Mouse (Mus musculus): ENCODE data around the gene Map3k21. TPM values are rescaled to one million over a fixed set of nuclear protein-coding genes. Genes with fewer than 3 reads are reported as not detected.

Gene Map3k21
- 0.06 and 0.20 TPM in 2 replicates for polyA plus RNA-seq (2012; rRNA removed)

DNA sequence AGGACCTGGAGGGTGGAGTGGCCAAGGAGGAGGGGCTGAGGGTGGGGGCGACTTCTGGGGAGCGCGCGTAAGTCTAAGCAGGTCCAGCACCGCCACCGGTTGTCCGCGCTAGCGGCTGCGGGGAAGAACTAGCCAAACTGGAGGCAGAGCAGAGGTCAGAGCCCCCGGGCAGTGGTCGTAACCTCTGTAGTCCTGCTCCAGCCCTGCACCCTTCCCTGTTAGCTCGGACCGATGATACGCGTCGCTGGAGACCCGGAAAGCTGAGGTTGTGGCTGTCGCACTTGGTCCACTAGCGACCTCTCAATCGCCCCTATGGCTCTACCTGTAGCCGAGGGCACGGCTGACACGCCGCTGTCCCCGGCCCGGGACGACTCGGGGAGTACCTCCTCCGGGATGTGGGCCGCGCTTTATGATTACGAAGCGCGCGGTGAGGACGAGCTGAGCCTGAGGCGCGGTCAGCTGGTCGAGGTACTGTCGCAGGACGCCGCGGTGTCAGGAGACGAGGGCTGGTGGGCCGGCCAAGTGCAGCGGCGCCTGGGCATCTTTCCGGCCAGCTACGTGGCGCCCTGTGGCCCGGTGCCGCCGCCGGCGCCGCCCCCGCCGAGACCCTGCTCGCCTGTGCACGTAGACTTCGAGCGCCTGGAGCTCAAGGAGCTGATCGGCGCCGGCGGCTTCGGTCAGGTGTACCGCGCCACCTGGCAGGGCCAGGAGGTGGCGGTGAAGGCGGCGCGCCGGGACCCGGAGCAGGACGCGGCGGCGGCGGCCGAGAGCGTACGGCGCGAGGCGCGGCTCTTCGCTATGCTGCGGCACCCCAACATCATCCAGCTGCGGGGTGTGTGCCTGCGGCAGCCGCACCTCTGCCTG, at the start of gene Map3k21:
Gene Map3k21 (plus strand): TSS at position 86 of the 864 bp plus-strand sequence.

DNA sequence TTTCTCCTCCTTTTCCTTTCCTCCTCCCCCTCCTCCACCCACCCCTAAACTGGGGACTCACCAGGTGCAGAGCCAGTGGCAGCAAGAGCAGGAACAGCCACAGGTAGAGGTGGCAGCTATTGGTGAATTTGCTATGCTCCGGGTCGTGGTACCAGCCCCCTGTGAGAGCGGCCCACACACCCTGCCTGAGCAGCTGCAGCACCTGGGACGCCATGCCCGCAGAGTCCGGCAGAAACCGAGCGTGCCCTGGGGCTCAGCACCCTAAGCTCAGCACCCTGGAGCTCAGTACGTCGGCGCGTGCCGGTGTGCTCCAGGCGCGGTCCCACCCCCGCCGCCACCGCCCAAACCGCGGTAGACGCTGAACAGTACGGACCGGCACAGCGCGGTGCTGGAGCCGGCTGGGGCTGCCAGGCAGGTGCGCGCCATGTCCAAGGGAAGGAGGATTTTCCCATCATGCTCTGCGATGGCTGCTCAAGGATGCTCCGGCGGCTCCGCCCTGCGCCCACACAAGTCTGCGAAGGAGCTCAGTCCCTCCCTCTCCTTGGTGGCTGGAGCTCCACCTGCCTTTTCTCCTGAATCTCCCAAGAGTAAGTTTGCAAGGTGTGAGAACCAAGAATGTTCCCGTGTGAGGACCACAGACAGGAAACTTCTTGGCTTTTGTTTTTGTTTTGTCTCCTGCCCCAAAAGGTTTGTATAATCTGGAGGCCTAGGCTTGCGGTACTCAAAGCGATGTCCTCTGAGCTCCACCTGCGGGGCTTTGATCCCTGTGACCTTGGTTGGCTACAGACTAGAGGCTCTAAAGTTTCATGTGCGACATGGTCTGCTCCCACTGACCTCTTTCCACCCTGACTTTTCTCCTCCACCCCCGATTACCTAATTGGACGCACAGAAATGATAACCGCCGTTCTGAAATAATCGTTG, 12.1 kb upstream of the Map3k21 start, which contains the start of gene Pcnx2:
Gene Pcnx2 (minus strand): TSS at position 450 of the 921 bp plus-strand sequence.

DNA sequence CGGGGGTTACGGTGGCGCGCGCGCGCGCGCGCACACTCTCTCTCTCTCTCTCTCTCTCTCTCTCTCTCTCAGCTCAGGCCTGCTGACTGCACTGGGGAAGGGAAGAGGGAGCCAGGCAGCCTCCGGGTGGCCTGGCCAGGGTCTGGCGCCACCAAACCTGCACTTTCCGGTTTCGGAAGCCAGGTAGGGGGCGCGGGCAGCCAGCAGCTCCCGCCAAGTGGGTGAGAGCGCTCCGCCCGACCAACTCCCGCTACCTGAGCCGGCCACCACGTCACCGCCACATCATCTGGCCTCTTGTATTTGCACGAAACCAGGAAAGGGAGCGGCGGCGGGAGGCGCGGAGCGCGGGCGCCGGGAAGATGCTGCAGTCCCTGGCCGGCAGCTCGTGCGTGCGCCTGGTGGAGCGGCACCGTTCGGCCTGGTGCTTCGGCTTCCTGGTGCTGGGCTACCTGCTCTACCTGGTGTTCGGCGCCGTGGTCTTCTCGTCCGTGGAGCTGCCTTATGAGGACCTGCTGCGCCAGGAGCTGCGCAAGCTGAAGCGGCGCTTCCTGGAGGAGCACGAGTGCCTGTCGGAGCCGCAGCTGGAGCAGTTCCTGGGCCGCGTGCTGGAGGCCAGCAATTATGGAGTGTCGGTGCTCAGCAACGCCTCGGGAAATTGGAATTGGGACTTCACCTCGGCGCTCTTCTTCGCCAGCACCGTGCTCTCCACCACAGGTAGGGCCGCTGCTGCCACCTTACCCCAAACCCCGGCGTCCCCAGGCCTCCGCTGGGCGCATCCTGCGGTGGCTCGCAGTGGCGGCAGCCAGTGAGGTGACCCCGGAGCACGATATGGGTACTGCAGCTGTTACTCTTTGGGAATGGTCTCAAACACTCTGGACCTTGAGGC, 85.1 kb downstream of the Map3k21 start, which contains the start of gene Kcnk1:
Gene Kcnk1 (plus strand): TSS at position 70 of the 886 bp plus-strand sequence.

Other genes starting within 250 kb of the Map3k21 start
- gene Map10, start 240.6 kb upstream of the Map3k21 start, polyA plus RNA-seq (2012; rRNA removed): 3.2 and 4.2 TPM in 2 replicates
- gene Ntpcr, start 180.5 kb upstream of the Map3k21 start, polyA plus RNA-seq (2012; rRNA removed): 18.2 and 20.7 TPM in 2 replicates
- 1.5 and 1.6 TPM in 2 replicates for gene Pcnx2, start 12.1 kb upstream of the Map3k21 start, polyA plus RNA-seq (2012; rRNA removed)
- 2.9 and 5.7 TPM in 2 replicates for gene Kcnk1, start 84.7 kb downstream of the Map3k21 start, polyA plus RNA-seq (2012; rRNA removed)

All from central nervous system, embryonic 11.5 days (tissue).